Mouse (Mus musculus) heart, embryonic 11.5 days (tissue): Measurements from ENCODE around the gene AC161166.1. TPM values are rescaled to one million over a fixed set of nuclear protein-coding genes. Genes with fewer than 3 reads are reported as not detected.

Experiments used
- ATAC-seq: fragments of 200-750 bp; cut with Nextera tagmentation; replicated peaks from 2 replicates; pipeline ENCODE4 v1.8.0; 2017; ENCODE audit warnings: moderate library complexity; ENCODE audit not compliant: insufficient number of reproducible peaks, low FRiP score, low TSS enrichment
- H3K27ac ChIP-seq: fragments of 300-500 bp; sonication (generic); 2 replicates; pipeline ENCODE4 v1.5.1; 2014; ENCODE audit warnings: mild to moderate bottlenecking, low read depth, low read length
- H3K27me3 ChIP-seq: fragments of 300-500 bp; sonication (generic); 2 replicates; pipeline ENCODE4 v1.6.1; 2014; ENCODE audit warnings: mild to moderate bottlenecking, low read length, mixed read lengths; ENCODE audit not compliant: control insufficient read depth, insufficient read depth
- H3K36me3 ChIP-seq: fragments of 300-500 bp; sonication (generic); 2 replicates; pipeline ENCODE4 v1.6.1; 2014; ENCODE audit warnings: mild to moderate bottlenecking, low read length, moderate library complexity, mixed read lengths; ENCODE audit not compliant: control insufficient read depth, insufficient read depth
- H3K4me1 ChIP-seq: fragments of 300-500 bp; sonication (generic); 2 replicates; pipeline ENCODE4 v1.6.1; 2014; ENCODE audit warnings: low read length; ENCODE audit not compliant: control insufficient read depth, insufficient read depth
- H3K4me2 ChIP-seq: fragments of 300-500 bp; sonication (generic); 2 replicates; pipeline ENCODE4 v1.6.1; 2014; ENCODE audit warnings: mild to moderate bottlenecking, moderate library complexity
- H3K4me3 ChIP-seq: fragments of 300-500 bp; sonication (generic); 2 replicates; pipeline ENCODE4 v1.5.1; 2014; ENCODE audit warnings: low read depth, low read length
- H3K9ac ChIP-seq: fragments of 300-500 bp; sonication (generic); 2 replicates; pipeline ENCODE4 v1.6.1; 2014; ENCODE audit warnings: mild to moderate bottlenecking, low read depth, low read length, moderate library complexity
- H3K9me3 ChIP-seq: fragments of 300-500 bp; sonication (generic); replicated peaks from 2 replicates; pipeline ENCODE4 v1.6.1; 2016; ENCODE audit warnings: low read length; ENCODE audit not compliant: control insufficient read depth
- WGBS: fragments of 180-500 bp; shearing (Covaris S2); extraction: QIAGEN DNeasy Blood & Tissue Kit; methylation state at CpG from one replicate; pipeline ENCODE4 v1.1.7; 2014; ENCODE audit not compliant: insufficient replicate concordance; 5-methylcytosine and 5-hydroxymethylcytosine counted together
- polyA plus RNA-seq: library from polyadenylated mRNA; unstranded; fragments of >200 nt; fragmentation: Nextera tagmentation; extraction: Ambion mirVana; gene quantifications from 2 replicates; pipeline ENCODE4 v1.2.1, GENCODE M21; 2014

Gene AC161166.1
- polyA plus RNA-seq, 1 experiment from 2014 or later: 0.57 TPM

DNA sequence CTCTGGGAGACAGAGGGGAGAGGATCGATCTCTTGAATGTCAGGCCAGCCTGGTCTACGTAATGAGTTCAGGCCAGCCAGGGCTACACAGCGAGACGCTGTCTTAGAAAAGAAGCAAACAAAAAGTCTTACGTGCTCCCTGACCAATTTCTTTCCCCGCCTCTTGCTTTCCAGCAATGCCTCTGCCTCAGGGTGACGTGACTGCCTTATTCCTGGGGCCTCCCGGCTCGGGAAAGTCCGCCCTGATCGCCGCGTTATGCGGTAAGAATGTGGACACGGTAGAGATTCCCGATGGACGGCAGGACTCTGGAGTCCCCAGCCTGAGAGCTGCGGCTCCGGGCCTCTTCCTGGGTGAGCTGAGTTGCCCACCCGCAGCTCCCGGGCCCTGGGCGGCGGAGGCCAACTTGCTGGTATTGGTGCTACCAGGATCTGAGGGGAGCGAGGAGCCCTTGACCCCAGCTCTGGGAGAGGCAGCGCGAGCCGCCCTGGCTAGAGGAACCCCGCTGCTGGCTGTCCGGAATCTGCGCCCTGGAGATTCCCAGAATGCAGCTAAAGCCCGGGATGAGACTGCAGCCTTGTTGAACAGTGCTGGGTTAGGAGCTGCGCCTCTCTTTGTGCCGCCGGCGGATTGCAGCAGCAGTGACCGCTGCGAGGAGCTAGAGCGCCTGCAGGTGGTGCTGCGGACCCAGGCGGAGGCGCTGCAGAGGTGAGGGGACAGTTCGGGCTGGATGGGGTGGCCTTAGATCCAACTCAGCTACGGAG, 19.1 kb upstream of the AC161166.1 start:
- WGBS: 1% methylated on average over 43 of the region's 43 CpGs
- H3K9me3 ChIP-seq: no peaks in the 10 kb centered on the region
- H3K4me3 ChIP-seq: peak overlapping the region; percentile 71
- H3K36me3 ChIP-seq: peaks cover 13% of the 10 kb centered on the region
- peaks cover 15% of the 10 kb centered on the region for H3K27me3 ChIP-seq
- ATAC-seq: peak; percentile 43
- peak overlapping the region; percentile 68 for H3K27ac ChIP-seq
- H3K4me1 ChIP-seq: peaks cover 24% of the 10 kb centered on the region
- H3K9ac ChIP-seq: peak overlapping the region; percentile 87
- H3K4me2 ChIP-seq: peak overlapping the region; percentile 99

DNA sequence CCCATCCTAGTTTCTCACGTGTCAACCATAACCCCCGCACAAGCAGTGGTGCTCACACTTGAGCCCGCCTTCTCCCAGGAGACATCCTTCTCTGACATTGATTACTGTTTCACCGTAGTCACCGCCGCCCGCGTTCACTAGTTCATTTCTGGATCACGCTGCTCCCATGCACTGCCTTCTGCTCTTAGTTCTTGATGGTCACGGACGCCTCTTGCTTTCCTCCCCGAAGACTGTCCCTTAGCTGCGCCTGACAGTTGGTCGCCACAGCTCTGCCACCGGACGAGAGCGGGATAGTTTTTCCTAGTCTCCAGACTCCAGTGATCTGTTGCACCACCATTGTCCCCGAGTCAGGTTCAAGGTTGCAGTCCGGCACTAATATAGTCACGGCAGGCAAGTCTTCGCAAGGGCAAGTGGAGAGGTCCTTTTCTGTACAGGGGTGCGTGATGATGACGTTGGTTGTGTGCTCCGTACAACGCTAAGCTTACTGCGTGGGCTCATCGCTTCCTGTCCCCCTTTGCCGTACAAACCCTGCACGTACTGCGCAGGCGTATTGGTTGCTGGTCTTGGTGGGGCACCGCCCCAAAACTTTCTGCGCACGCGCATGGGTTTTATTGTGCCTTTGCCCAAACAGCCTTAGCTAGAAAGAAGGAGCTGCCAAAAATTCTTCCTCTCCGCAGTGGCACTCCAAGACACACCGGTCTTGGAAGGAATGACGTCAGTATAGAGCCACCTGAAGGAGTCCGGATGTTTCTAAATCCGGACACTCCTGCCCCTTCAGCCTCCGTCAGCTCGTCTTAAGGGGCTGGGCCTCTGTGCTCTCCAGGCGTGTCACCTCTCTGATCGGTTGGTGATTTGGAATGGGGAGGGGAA, 18.0 kb upstream of the AC161166.1 start, which contains the start of gene Irgq:
Gene Irgq, plus strand, starts transcription at position 628 of the 870 bp plus-strand sequence.
- ATAC-seq: peak; percentile 84
- Histone ChIP-seq H3K4me2 (peak within 1 kb of the TSS; percentile 99), H3K27me3 (peaks cover 15% of the 10 kb centered on the region), H3K36me3 (peaks cover 13% of the 10 kb centered on the region), H3K4me1 (peaks cover 24% of the 10 kb centered on the region), H3K27ac (peak within 1 kb of the TSS; percentile 92), H3K9ac (peak within 1 kb of the TSS; percentile 90), H3K4me3 (peak within 1 kb of the TSS; percentile 71), H3K9me3 (no peaks in the 10 kb centered on the region)
- under 1% methylated on average over 44 of the region's 44 CpGs for WGBS

DNA sequence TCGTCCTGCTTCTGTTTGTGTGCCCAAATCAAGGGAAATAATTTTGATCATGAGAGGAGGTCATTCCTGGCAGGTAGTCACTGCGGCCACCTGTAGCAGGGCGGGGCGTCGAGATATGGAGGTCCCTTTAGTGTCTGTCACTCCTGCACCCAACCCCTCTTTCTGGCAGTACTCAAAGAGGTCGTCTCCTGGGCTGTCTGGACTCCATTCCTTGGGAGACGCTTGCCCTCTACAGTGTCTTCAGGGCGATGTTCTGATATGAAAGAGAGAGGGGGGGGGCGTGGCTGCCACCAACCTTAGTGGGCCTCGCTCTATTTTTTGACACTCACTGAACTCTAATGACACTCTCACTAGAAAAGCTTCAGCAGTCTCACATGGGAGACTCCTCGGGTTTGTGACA, 17.3 kb upstream of the AC161166.1 start:
- ATAC-seq: no peak
- Histone ChIP-seq H3K9me3 (no peaks in the 10 kb centered on the region), H3K27me3 (peaks cover 15% of the 10 kb centered on the region), H3K36me3 (peaks cover 9% of the 10 kb centered on the region), H3K4me3 (peak overlapping the region; percentile 71), H3K4me1 (peaks cover 24% of the 10 kb centered on the region), H3K27ac (peak overlapping the region; percentile 92; the same call in 1 of the 2 replicates), H3K4me2 (peak overlapping the region; percentile 99), H3K9ac (peak overlapping the region; percentile 90)
- 57% methylated on average over 11 of the region's 11 CpGs for WGBS

DNA sequence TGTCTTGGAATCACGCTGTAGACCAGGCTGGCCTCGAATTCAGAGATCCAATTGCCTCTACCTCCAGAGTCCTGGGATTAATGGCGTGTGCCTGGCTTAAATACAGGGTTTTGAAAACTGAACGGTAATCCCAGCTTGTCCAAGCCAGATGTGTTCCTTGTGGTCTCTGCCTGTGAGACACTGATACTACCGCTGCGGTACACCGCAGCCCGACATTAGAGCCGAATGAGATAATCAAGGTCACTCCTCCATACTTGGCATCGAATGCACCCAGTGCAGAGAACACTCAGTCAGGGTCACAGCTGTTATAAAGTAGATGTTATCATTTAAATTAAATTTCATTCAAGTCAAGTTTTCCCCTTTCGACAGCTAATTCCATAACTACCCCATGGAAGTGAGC, 16.6 kb upstream of the AC161166.1 start:
- ATAC-seq: no peak
- Histone ChIP-seq H3K4me2 (no peak overlapping the region), H3K27ac (no peak overlapping the region), H3K9ac (no peak overlapping the region), H3K36me3 (peaks cover 4% of the 10 kb centered on the region; the same call in 1 of the 2 replicates), H3K4me1 (peaks cover 18% of the 10 kb centered on the region), H3K9me3 (no peaks in the 10 kb centered on the region), H3K4me3 (no peak overlapping the region), H3K27me3 (peaks cover 10% of the 10 kb centered on the region)
- 90% methylated on average over 11 of the region's 11 CpGs for WGBS

DNA sequence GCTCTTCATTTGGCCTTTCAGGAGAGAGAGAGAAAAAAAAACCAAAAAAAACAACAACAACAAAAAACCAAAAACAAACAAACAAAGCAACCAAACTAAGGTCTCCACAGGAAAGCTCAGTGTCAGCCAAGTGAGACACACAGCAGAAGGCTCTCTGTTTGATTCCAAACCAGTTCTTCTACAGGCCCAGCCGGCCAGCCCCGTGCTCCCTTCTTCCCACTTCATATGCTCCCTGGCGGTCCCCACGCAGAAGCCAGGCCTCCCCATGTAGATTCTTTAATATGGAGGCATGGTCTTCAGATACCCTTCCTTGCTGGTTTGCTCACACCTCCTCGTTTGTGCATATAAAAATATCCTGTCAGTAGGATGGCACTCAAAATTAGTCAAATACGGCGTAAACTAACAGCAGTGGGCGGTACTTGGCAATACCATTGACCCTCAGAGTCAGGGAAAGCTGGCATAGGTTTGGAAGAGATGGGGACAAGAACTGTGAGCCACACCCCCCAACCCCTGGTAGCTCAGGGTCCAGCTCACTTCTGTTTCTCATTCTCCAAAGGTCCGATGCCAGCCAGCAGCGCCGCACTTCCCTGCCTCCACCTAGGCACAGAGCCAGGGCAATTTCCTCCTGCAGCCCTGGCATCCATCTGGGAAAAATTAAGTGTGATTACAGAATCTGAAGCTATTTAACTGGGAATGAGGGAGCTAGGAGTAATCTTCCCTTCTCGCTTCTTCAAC, 13.6 kb upstream of the AC161166.1 start:
- Histone ChIP-seq H3K4me2 (no peak overlapping the region), H3K9me3 (no peaks in the 10 kb centered on the region), H3K27ac (no peak overlapping the region), H3K4me3 (no peak overlapping the region), H3K9ac (no peak overlapping the region), H3K27me3 (no peaks in the 10 kb centered on the region), H3K36me3 (no peaks in the 10 kb centered on the region), H3K4me1 (peaks cover 5% of the 10 kb centered on the region; the same call in 1 of the 2 replicates)
- ATAC-seq: no peak
- WGBS: 84% methylated on average over 12 of the region's 12 CpGs

DNA sequence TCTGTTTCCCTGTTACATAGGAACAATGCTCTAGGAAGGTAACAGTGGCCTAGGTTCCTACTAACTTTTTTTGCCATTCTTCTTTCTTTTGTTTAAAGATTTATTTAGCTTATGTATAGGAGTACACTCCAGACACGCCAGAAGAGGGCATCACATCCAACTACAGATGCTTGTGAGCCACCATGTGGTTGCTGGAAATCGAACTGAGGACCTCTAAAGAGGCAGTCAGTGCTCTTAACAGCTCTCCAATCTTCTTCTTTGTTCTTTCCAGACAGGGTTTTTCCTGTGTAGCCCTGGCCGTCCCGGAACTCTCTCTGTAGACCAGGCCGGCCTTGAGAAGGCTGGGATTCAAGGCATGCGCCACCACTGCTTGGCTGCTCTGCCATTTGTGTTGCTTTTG, 12.7 kb upstream of the AC161166.1 start:
- Histone ChIP-seq H3K27ac (no peak overlapping the region), H3K36me3 (no peaks in the 10 kb centered on the region), H3K9me3 (no peaks in the 10 kb centered on the region), H3K4me1 (peaks cover 5% of the 10 kb centered on the region; the same call in 1 of the 2 replicates), H3K27me3 (no peaks in the 10 kb centered on the region), H3K4me3 (no peak overlapping the region), H3K9ac (no peak overlapping the region), H3K4me2 (no peak overlapping the region)
- no peak for ATAC-seq
- WGBS: 76% methylated on average over 6 of the region's 6 CpGs

DNA sequence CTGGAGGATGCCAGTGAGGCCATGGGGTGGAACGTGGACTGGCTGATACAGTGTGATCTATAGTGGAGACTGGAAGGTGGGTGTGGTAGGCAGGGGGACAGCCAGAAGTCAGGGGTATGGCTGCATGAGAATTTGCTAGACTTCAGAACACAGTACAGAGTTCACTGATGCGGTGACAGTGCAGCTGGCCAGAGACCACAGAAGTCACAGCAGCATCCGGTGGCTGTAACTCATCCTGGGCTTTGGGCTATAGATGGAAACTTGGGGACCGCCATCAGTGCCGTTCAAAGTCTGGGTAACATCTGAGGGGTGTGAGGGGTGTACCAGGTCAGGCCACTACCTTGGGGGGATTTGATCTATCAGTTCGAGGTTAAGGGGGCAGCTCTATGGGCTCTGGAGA, 11.5 kb upstream of the AC161166.1 start:
- 85% methylated on average over 6 of the region's 6 CpGs for WGBS
- Histone ChIP-seq H3K9me3 (no peaks in the 10 kb centered on the region), H3K27me3 (no peaks in the 10 kb centered on the region), H3K4me2 (no peak overlapping the region), H3K9ac (no peak overlapping the region), H3K4me1 (no peaks in the 10 kb centered on the region), H3K4me3 (no peak overlapping the region), H3K27ac (no peak overlapping the region), H3K36me3 (no peaks in the 10 kb centered on the region)
- no peak for ATAC-seq

DNA sequence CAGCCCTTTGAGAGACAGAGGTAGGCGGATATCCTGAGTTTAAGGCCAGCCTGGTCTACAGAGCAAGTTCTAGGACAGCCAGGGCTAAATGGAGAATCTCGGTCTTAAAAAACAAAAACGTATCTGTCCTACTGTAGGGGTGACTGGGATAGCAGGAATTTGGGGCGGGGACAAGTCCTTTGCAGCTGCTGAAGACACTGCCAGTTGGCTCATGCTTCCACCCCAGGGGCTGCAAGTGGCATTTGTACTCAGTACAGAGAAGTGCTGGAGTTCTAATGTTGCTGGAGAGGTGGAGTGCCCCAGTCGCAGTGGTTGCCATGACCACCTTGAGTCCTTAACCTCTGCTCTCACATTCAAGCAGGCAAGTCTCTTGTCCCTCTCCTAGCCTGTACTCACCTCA, 10.6 kb upstream of the AC161166.1 start:
- no peak overlapping the region for H3K4me2 ChIP-seq
- H3K36me3 ChIP-seq: no peaks in the 10 kb centered on the region
- ATAC-seq: no peak
- H3K4me3 ChIP-seq: no peak overlapping the region
- H3K27me3 ChIP-seq: no peaks in the 10 kb centered on the region
- H3K27ac ChIP-seq: no peak overlapping the region
- 57% methylated on average over 5 of the region's 5 CpGs for WGBS
- no peak overlapping the region for H3K9ac ChIP-seq
- no peaks in the 10 kb centered on the region for H3K9me3 ChIP-seq
- no peaks in the 10 kb centered on the region for H3K4me1 ChIP-seq
